Mouse (Mus musculus): ENCODE measurements around the gene Olfml2b. TPM values are rescaled to one million over a fixed set of nuclear protein-coding genes. Genes with fewer than 3 reads are reported as not detected.

Gene Olfml2b
- polyA plus RNA-seq, 1 experiment = 5.9 TPM

GRCm38 (mm10) chr1:170701582-170701981, 57.2 kb downstream of the Olfml2b start:
- Histone ChIP-seq H3K4me1 (ENCODE audit: control insufficient read depth, insufficient read depth, low read length) (peaks cover 2% of the 10 kb centered on the region; the same call in 1 of the 2 replicates), H3K4me3 (ENCODE audit: insufficient read depth, low read length) (no peak overlapping the region), H3K27ac (ENCODE audit: insufficient read depth, low read length) (no peak overlapping the region)
- no peak for TF ChIP-seq CTCF (IDR thresholded peaks at IDR 0.05; ENCODE audit: extremely low read depth, insufficient read depth, low read length)
- TF ChIP-seq POLR2A (IDR thresholded peaks at IDR 0.05; ENCODE audit: extremely low read depth, insufficient read depth, low read length) = no peak

GRCm38 (mm10) chr1:170702263-170702662, 57.9 kb downstream of the Olfml2b start:
- H3K4me1 ChIP-seq (ENCODE audit: control insufficient read depth, insufficient read depth, low read length) = peaks cover 2% of the 10 kb centered on the region; the same call in 1 of the 2 replicates

DNA sequence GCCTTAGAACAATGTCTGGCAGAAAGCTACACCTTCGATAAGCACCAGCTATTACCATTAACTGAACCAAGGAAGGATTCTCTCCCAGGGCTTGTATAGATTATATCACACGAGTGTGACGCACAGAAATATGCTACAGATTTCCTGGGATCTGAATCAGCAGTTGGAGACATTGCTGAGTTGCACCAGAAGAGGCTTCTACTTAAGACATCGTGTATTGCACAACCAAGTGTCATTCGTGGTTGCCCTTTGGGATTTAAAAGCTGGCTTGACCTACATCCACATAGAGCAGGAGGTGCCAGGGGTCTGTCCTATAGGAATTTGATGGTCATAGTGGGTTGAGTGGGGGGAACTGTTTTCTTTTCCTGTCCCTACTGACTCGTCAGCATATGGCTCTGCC, 58.6 kb downstream of the Olfml2b start:
- no peak overlapping the region for H3K4me3 ChIP-seq (ENCODE audit: insufficient read depth, low read length)
- H3K4me1 ChIP-seq (ENCODE audit: control insufficient read depth, insufficient read depth, low read length) = peaks cover 2% of the 10 kb centered on the region; the same call in 1 of the 2 replicates
- TF ChIP-seq CTCF (IDR thresholded peaks at IDR 0.05; ENCODE audit: extremely low read depth, insufficient read depth, low read length) (no peak), POLR2A (IDR thresholded peaks at IDR 0.05; ENCODE audit: extremely low read depth, insufficient read depth, low read length) (no peak)
- H3K27ac ChIP-seq (ENCODE audit: insufficient read depth, low read length) = no peak overlapping the region

More at GRCm38 (mm10) chr1:170702263-170702662, 57.9 kb downstream of the Olfml2b start:
- Histone ChIP-seq H3K4me3 (ENCODE audit: insufficient read depth, low read length) (no peak overlapping the region), H3K27ac (ENCODE audit: insufficient read depth, low read length) (no peak overlapping the region)
- no peak for TF ChIP-seq CTCF (IDR thresholded peaks at IDR 0.05; ENCODE audit: extremely low read depth, insufficient read depth, low read length)
- TF ChIP-seq POLR2A (IDR thresholded peaks at IDR 0.05; ENCODE audit: extremely low read depth, insufficient read depth, low read length) = no peak

DNA sequence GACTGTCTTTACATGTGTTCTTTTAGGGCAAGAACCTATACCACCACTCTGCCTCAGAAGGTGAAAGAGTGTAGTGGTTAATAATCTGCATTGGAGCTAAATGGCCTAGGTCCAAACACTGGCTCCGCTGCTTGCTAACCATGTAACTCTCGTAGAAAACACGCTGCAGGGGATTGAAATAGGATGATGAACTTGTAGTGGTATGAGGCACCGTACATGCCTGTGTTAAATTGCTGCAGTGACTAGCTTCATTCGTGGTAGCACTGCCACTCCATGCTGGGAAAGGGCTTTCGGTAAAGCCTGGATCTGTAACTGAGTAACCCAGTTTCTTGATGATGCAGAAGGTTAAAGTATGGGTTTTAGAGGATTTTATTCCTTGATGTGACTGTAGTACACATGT, 59.8 kb downstream of the Olfml2b start:
- no peak overlapping the region for H3K4me3 ChIP-seq (ENCODE audit: insufficient read depth, low read length)
- no peak overlapping the region for H3K27ac ChIP-seq (ENCODE audit: insufficient read depth, low read length)
- TF ChIP-seq POLR2A (IDR thresholded peaks at IDR 0.05; ENCODE audit: extremely low read depth, insufficient read depth, low read length) (no peak), CTCF (IDR thresholded peaks at IDR 0.05; ENCODE audit: extremely low read depth, insufficient read depth, low read length) (no peak)
- peaks cover 2% of the 10 kb centered on the region; the same call in 1 of the 2 replicates for H3K4me1 ChIP-seq (ENCODE audit: control insufficient read depth, insufficient read depth, low read length)

GRCm38 (mm10) chr1:170704911-170705594, 60.7 kb downstream of the Olfml2b start:
- H3K4me3 ChIP-seq (ENCODE audit: insufficient read depth, low read length) = no peak overlapping the region
- H3K4me1 ChIP-seq (ENCODE audit: control insufficient read depth, insufficient read depth, low read length) = no peaks in the 10 kb centered on the region
- no peak overlapping the region for H3K27ac ChIP-seq (ENCODE audit: insufficient read depth, low read length)
- no peak for TF ChIP-seq POLR2A (IDR thresholded peaks at IDR 0.05; ENCODE audit: extremely low read depth, insufficient read depth, low read length)
- TF ChIP-seq CTCF (IDR thresholded peaks at IDR 0.05; ENCODE audit: extremely low read depth, insufficient read depth, low read length) = no peak

GRCm38 (mm10) chr1:170706046-170706445, 61.7 kb downstream of the Olfml2b start:
- TF ChIP-seq POLR2A (IDR thresholded peaks at IDR 0.05; ENCODE audit: extremely low read depth, insufficient read depth, low read length) = no peak
- TF ChIP-seq CTCF (IDR thresholded peaks at IDR 0.05; ENCODE audit: extremely low read depth, insufficient read depth, low read length) = no peak
- H3K4me3 ChIP-seq (ENCODE audit: insufficient read depth, low read length) = no peak overlapping the region
- H3K27ac ChIP-seq (ENCODE audit: insufficient read depth, low read length) = no peak overlapping the region
- H3K4me1 ChIP-seq (ENCODE audit: control insufficient read depth, insufficient read depth, low read length) = no peaks in the 10 kb centered on the region

DNA sequence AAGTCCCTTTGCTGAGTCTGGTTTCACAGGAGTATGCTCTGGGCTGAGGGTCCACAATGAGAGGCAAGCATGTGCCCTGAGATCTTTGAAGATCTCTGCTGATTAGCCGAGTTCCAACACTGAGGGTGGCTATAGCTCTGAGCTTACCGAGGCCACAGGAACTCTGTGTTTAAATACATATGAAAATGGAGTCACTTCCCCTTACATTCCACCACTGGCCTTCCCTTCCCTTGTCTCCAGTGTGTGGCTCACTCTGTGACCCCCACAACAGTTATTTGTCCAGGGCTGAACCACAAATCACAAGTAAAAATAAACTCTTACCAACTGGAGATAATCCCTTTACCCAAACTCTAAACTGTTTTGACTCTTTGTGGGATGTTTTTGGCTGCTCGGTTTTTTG, 64.7 kb downstream of the Olfml2b start:
- no peaks in the 10 kb centered on the region for H3K4me1 ChIP-seq (ENCODE audit: control insufficient read depth, insufficient read depth, low read length)
- TF ChIP-seq CTCF (IDR thresholded peaks at IDR 0.05; ENCODE audit: extremely low read depth, insufficient read depth, low read length) (no peak), POLR2A (IDR thresholded peaks at IDR 0.05; ENCODE audit: extremely low read depth, insufficient read depth, low read length) (no peak)
- H3K27ac ChIP-seq (ENCODE audit: insufficient read depth, low read length) = no peak overlapping the region
- no peak overlapping the region for H3K4me3 ChIP-seq (ENCODE audit: insufficient read depth, low read length)

GRCm38 (mm10) chr1:170709481-170709880, 65.1 kb downstream of the Olfml2b start:
- TF ChIP-seq POLR2A (IDR thresholded peaks at IDR 0.05; ENCODE audit: extremely low read depth, insufficient read depth, low read length) (no peak), CTCF (IDR thresholded peaks at IDR 0.05; ENCODE audit: extremely low read depth, insufficient read depth, low read length) (no peak)
- no peaks in the 10 kb centered on the region for H3K4me1 ChIP-seq (ENCODE audit: control insufficient read depth, insufficient read depth, low read length)
- H3K27ac ChIP-seq (ENCODE audit: insufficient read depth, low read length) = no peak overlapping the region

GRCm38 (mm10) chr1:170709969-170710368, 65.6 kb downstream of the Olfml2b start:
- TF ChIP-seq POLR2A (IDR thresholded peaks at IDR 0.05; ENCODE audit: extremely low read depth, insufficient read depth, low read length) (no peak), CTCF (IDR thresholded peaks at IDR 0.05; ENCODE audit: extremely low read depth, insufficient read depth, low read length) (no peak)
- no peaks in the 10 kb centered on the region for H3K4me1 ChIP-seq (ENCODE audit: control insufficient read depth, insufficient read depth, low read length)
- H3K27ac ChIP-seq (ENCODE audit: insufficient read depth, low read length) = no peak overlapping the region
- no peak overlapping the region for H3K4me3 ChIP-seq (ENCODE audit: insufficient read depth, low read length)

More at GRCm38 (mm10) chr1:170709481-170709880, 65.1 kb downstream of the Olfml2b start:
- H3K4me3 ChIP-seq (ENCODE audit: insufficient read depth, low read length) = no peak overlapping the region

DNA sequence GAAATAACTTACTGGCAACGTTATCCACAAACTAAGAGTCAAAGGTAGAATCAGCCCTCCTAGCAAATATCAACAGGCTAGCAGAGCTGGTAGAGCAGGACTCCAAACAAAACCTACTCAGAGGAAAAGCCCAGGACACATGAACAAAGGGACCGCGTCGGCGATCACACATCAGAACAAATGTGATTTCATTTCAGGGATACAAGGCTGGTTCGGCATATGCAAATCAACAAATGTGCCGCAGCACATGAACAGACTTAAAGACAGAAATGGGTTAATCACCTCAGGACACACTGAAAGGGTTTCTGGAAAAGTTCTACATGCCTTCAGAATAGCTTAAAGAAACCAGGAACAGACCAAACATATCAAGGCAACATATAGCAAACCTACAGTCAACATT, 67.4 kb downstream of the Olfml2b start:
- TF ChIP-seq CTCF (IDR thresholded peaks at IDR 0.05; ENCODE audit: extremely low read depth, insufficient read depth, low read length) (no peak), POLR2A (IDR thresholded peaks at IDR 0.05; ENCODE audit: extremely low read depth, insufficient read depth, low read length) (no peak)
- no peak overlapping the region for H3K27ac ChIP-seq (ENCODE audit: insufficient read depth, low read length)

More for the DNA sequence above, 67.4 kb downstream of the Olfml2b start:
- Histone ChIP-seq H3K4me3 (ENCODE audit: insufficient read depth, low read length) (no peak overlapping the region), H3K4me1 (ENCODE audit: control insufficient read depth, insufficient read depth, low read length) (no peaks in the 10 kb centered on the region)

Data from cortical plate, adult 2 months (tissue).